Mouse (Mus musculus): Measurements from ENCODE around the gene Alyref2. TPM values are rescaled to one million over a fixed set of nuclear protein-coding genes. Genes with fewer than 3 reads are reported as not detected.

Alyref2 gene
- total and polyA plus RNA-seq, 2 experiments from 2014 or later: 13.4 to 20.8 TPM

DNA sequence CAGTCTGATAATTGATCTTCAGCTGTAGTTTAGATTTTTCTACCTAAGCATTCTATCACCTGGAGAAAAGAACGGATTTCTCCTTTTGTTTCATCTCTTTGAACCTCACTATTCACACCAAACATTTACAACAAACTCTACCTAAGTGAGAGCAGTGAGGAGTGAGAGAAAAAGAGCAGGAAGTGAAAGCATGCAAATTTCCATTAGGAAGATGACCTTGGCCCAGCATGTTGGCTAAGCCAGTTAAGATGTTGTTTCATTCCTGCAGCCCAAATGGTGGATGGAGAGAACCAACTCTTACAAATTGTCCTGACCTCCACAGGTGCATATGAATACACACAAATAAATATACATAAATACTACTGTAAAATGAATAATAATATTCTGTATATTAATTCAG is 37.4 kb downstream of the Alyref2 start:
- WGBS: 80% methylated on average over 1 of the region's 1 CpGs
- Histone ChIP-seq H3K36me3 (ENCODE audit: insufficient read depth) (no peaks in the 10 kb centered on the region), H3K4me3 (ENCODE audit: low read depth, low read length) (no peak overlapping the region), H3K27me3 (ENCODE audit: insufficient read depth, low read length) (no peaks in the 10 kb centered on the region), H3K9ac (no peak overlapping the region), H3K4me2 (ENCODE audit: low read depth) (no peak overlapping the region), H3K9me3 (ENCODE audit: low read length) (no peaks in the 10 kb centered on the region), H3K27ac (ENCODE audit: low read depth, low read length) (no peak overlapping the region), H3K4me1 (ENCODE audit: insufficient read depth) (no peaks in the 10 kb centered on the region)
- no peak for ATAC-seq
- no peak for DNase-seq
- TF ChIP-seq CTCF (IDR thresholded peaks at IDR 0.05; ENCODE audit: low read depth): no peak

DNA sequence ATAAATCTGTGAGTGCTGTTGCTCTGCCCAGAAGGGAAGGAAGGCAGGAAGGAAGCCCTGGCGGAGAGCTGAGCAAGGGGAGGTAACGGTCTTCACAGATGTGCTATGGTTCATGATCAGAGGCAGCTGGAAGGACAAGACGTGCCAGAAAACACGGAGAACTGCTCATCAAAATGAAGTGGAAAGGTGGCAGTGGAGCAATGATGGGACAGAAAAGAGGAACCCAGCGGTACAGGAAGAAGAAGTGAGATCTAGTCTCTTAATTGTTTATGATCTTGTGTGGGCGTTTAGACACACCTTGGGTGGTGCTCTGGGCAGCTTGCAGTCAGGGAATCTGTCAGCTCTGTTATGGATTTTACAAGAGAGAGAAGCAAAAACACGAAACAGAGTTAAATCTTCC is 48.0 kb downstream of the Alyref2 start:
- no peaks in the 10 kb centered on the region for H3K27me3 ChIP-seq (ENCODE audit: insufficient read depth, low read length)
- H3K4me1 ChIP-seq (ENCODE audit: insufficient read depth): no peaks in the 10 kb centered on the region
- no peak for TF ChIP-seq CTCF (IDR thresholded peaks at IDR 0.05; ENCODE audit: low read depth)
- ATAC-seq: no peak
- H3K27ac ChIP-seq (ENCODE audit: low read depth, low read length): no peak overlapping the region
- 90% methylated on average over 7 of the region's 7 CpGs for WGBS
- no peak overlapping the region for H3K4me3 ChIP-seq (ENCODE audit: low read depth, low read length)
- H3K4me2 ChIP-seq (ENCODE audit: low read depth): no peak overlapping the region
- H3K36me3 ChIP-seq (ENCODE audit: insufficient read depth): no peaks in the 10 kb centered on the region
- H3K9ac ChIP-seq: no peak overlapping the region
- no peaks in the 10 kb centered on the region for H3K9me3 ChIP-seq (ENCODE audit: low read length)
- no peak for DNase-seq

DNA sequence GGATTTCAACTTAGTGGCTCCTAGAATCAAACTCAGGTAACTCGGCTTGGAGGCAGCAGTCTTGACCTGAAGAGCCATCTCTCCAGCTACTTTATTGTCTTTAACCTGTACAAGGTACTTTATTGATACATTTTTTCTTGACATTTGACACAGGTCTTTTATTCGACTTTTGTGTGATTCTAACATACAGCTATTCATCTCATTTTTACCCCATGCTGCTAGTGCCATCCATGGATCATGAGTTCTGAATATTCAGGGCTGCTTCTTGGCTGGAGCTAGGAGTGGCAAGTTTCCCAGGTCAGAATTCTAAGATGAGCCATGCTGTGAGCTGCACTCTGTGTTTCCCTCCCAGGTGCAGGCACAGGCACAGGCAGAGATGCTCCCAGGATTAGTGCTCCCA is 49.0 kb downstream of the Alyref2 start:
- ATAC-seq: no peak
- DNase-seq: no peak
- no peaks in the 10 kb centered on the region for H3K27me3 ChIP-seq (ENCODE audit: insufficient read depth, low read length)
- no peaks in the 10 kb centered on the region for H3K9me3 ChIP-seq (ENCODE audit: low read length)
- no peak for TF ChIP-seq CTCF (IDR thresholded peaks at IDR 0.05; ENCODE audit: low read depth)
- no peaks in the 10 kb centered on the region for H3K36me3 ChIP-seq (ENCODE audit: insufficient read depth)
- H3K9ac ChIP-seq: no peak overlapping the region
- WGBS: 86% methylated on average over 2 of the region's 2 CpGs
- H3K4me1 ChIP-seq (ENCODE audit: insufficient read depth): no peaks in the 10 kb centered on the region
- no peak overlapping the region for H3K4me2 ChIP-seq (ENCODE audit: low read depth)
- no peak overlapping the region for H3K27ac ChIP-seq (ENCODE audit: low read depth, low read length)
- H3K4me3 ChIP-seq (ENCODE audit: low read depth, low read length): no peak overlapping the region

DNA sequence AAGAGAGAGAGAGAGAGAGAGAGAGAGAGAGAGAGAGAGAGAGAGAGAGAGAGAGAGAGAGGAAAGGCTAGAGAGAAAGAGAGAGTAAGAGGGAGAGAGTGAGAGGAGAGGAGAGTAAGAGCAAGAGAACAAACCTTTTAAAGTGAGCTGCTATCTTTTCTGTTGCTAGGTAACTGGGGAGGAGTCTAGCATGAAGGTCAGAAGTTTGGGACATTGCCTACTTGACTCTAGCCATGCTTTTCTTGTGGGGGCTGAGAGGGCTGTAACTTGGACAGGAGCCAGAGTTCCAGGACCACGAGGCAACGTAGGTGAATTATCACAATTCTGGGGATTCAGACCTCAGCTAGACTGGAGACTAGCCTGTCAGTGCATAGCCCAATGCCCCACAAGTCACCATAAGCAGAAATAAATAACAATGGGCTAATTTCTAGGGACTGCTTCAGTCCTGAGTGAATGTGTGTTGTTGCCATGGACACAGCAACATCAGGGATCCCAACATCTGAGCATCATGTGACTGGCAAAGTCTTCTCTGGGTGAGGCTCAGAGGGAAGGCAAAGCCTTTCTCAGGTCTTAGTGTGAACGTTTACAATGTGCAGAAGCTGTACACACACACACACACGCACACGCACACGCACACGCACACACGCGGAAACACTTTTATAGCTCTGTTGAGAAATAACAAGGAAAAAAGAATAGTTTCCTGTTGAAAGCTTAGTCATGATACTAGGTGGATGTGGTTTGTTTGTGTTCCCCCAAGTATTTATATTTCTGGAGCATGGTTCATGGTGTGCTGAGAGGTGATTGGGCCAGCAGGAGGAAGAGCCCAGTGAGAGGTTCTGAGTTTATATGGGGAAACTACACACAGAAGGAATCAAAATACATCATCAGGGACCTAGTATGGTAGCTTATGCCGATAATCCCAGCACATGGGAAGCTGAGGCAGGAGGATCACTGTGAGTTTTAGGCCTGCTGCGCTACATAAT is 50.4 kb downstream of the Alyref2 start:
- Histone ChIP-seq H3K9ac (no peak overlapping the region), H3K36me3 (ENCODE audit: insufficient read depth) (no peaks in the 10 kb centered on the region), H3K27ac (ENCODE audit: low read depth, low read length) (no peak overlapping the region), H3K4me2 (ENCODE audit: low read depth) (no peak overlapping the region), H3K4me3 (ENCODE audit: low read depth, low read length) (no peak overlapping the region), H3K27me3 (ENCODE audit: insufficient read depth, low read length) (no peaks in the 10 kb centered on the region), H3K4me1 (ENCODE audit: insufficient read depth) (no peaks in the 10 kb centered on the region), H3K9me3 (ENCODE audit: low read length) (no peaks in the 10 kb centered on the region)
- DNase-seq: peak; percentile 9
- 81% methylated on average over 11 of the region's 11 CpGs for WGBS
- no peak for TF ChIP-seq CTCF (IDR thresholded peaks at IDR 0.05; ENCODE audit: low read depth)
- peak; percentile 71 for ATAC-seq

Other genes starting within 250 kb of the Alyref2 start
- 75.1 and 99.3 TPM in 2 replicates for gene B4galt3, start 233.2 kb upstream of the Alyref2 start, total RNA-seq (2014; rRNA removed)
- gene B4galt3, start 233.2 kb upstream of the Alyref2 start, polyA plus RNA-seq (2015; fragmentation: Nextera tagmentation; extraction: Ambion mirVana): 104 and 115 TPM in 2 replicates
- gene Ppox, start 222.3 kb upstream of the Alyref2 start, total RNA-seq (2014; rRNA removed): 26.6 and 30.6 TPM in 2 replicates
- gene Ppox, start 222.3 kb upstream of the Alyref2 start, polyA plus RNA-seq (2015; fragmentation: Nextera tagmentation; extraction: Ambion mirVana): 21.1 and 23.3 TPM in 2 replicates
- 56.8 and 66.5 TPM in 2 replicates for gene Usp21, start 215.5 kb upstream of the Alyref2 start, total RNA-seq (2014; rRNA removed)
- gene Usp21, start 215.5 kb upstream of the Alyref2 start, polyA plus RNA-seq (2015; fragmentation: Nextera tagmentation; extraction: Ambion mirVana): 66.4 and 80.4 TPM in 2 replicates
- 96.6 and 123 TPM in 2 replicates for gene Ufc1, start 208.5 kb upstream of the Alyref2 start, total RNA-seq (2014; rRNA removed)
- 133 and 150 TPM in 2 replicates for gene Ufc1, start 208.5 kb upstream of the Alyref2 start, polyA plus RNA-seq (2015; fragmentation: Nextera tagmentation; extraction: Ambion mirVana)
- gene Dedd, start 174.3 kb upstream of the Alyref2 start, total RNA-seq (2014; rRNA removed): 22.5 and 31.1 TPM in 2 replicates
- 42.2 and 44.6 TPM in 2 replicates for gene Dedd, start 174.3 kb upstream of the Alyref2 start, polyA plus RNA-seq (2015; fragmentation: Nextera tagmentation; extraction: Ambion mirVana)
- 44.9 and 47.6 TPM in 2 replicates for gene Nit1, start 157.8 kb upstream of the Alyref2 start, total RNA-seq (2014; rRNA removed)
- gene Nit1, start 157.8 kb upstream of the Alyref2 start, polyA plus RNA-seq (2015; fragmentation: Nextera tagmentation; extraction: Ambion mirVana): 42.1 and 48.1 TPM in 2 replicates
- 18.2 and 27.0 TPM in 2 replicates for gene Pfdn2, start 157.8 kb upstream of the Alyref2 start, total RNA-seq (2014; rRNA removed)
- gene Pfdn2, start 157.8 kb upstream of the Alyref2 start, polyA plus RNA-seq (2015; fragmentation: Nextera tagmentation; extraction: Ambion mirVana): 143 and 146 TPM in 2 replicates
- 4.3 and 5.0 TPM in 2 replicates for gene Klhdc9, start 142.7 kb upstream of the Alyref2 start, total RNA-seq (2014; rRNA removed)
- 5.1 and 6.9 TPM in 2 replicates for gene Klhdc9, start 142.7 kb upstream of the Alyref2 start, polyA plus RNA-seq (2015; fragmentation: Nextera tagmentation; extraction: Ambion mirVana)
- 1.0 and 2.0 TPM in 2 replicates for gene Nectin4, start 133.4 kb upstream of the Alyref2 start, total RNA-seq (2014; rRNA removed)
- 1.3 and 1.8 TPM in 2 replicates for gene Nectin4, start 133.4 kb upstream of the Alyref2 start, polyA plus RNA-seq (2015; fragmentation: Nextera tagmentation; extraction: Ambion mirVana)
- gene Arhgap30, start 114.5 kb upstream of the Alyref2 start, total RNA-seq (2014; rRNA removed): 0.69 and 0.81 TPM in 2 replicates
- 0.53 and 0.65 TPM in 2 replicates for gene Arhgap30, start 114.5 kb upstream of the Alyref2 start, polyA plus RNA-seq (2015; fragmentation: Nextera tagmentation; extraction: Ambion mirVana)
- gene Usf1, start 92.2 kb upstream of the Alyref2 start, total RNA-seq (2014; rRNA removed): 168 and 183 TPM in 2 replicates
- 198 and 200 TPM in 2 replicates for gene Usf1, start 92.2 kb upstream of the Alyref2 start, polyA plus RNA-seq (2015; fragmentation: Nextera tagmentation; extraction: Ambion mirVana)
- 1.3 and 2.0 TPM in 2 replicates for gene Tstd1, start 84.6 kb upstream of the Alyref2 start, total RNA-seq (2014; rRNA removed)
- 1.9 and 3.1 TPM in 2 replicates for gene Tstd1, start 84.6 kb upstream of the Alyref2 start, polyA plus RNA-seq (2015; fragmentation: Nextera tagmentation; extraction: Ambion mirVana)
- 3.6 and 6.2 TPM in 2 replicates for gene F11r, start 65.9 kb upstream of the Alyref2 start, total RNA-seq (2014; rRNA removed)
- gene F11r, start 65.9 kb upstream of the Alyref2 start, polyA plus RNA-seq (2015; fragmentation: Nextera tagmentation; extraction: Ambion mirVana): 4.6 and 7.8 TPM in 2 replicates
- gene Itln1, start 31.8 kb downstream of the Alyref2 start, total RNA-seq (2014; rRNA removed): not detected in 2 replicates
- not detected in 2 replicates for gene Itln1, start 31.8 kb downstream of the Alyref2 start, polyA plus RNA-seq (2015; fragmentation: Nextera tagmentation; extraction: Ambion mirVana)
- not detected in 2 replicates for gene Cd244a, start 55.7 kb downstream of the Alyref2 start, total RNA-seq (2014; rRNA removed)
- not detected in 2 replicates for gene Cd244a, start 55.7 kb downstream of the Alyref2 start, polyA plus RNA-seq (2015; fragmentation: Nextera tagmentation; extraction: Ambion mirVana)
- gene Ly9, start 103.9 kb downstream of the Alyref2 start, total RNA-seq (2014; rRNA removed): 0.46 TPM in 1 of 2 replicates, not detected in the other
- gene Ly9, start 103.9 kb downstream of the Alyref2 start, polyA plus RNA-seq (2015; fragmentation: Nextera tagmentation; extraction: Ambion mirVana): 0.10 and 0.20 TPM in 2 replicates
- 0.05 TPM in 1 of 2 replicates, not detected in the other for gene Slamf7, start 149.6 kb downstream of the Alyref2 start, total RNA-seq (2014; rRNA removed)
- not detected in 2 replicates for gene Slamf7, start 149.6 kb downstream of the Alyref2 start, polyA plus RNA-seq (2015; fragmentation: Nextera tagmentation; extraction: Ambion mirVana)
- 0.69 and 1.3 TPM in 2 replicates for gene Cd48, start 178.5 kb downstream of the Alyref2 start, total RNA-seq (2014; rRNA removed)
- 1.0 and 1.1 TPM in 2 replicates for gene Cd48, start 178.5 kb downstream of the Alyref2 start, polyA plus RNA-seq (2015; fragmentation: Nextera tagmentation; extraction: Ambion mirVana)

Data from forebrain, postnatal 0 days (tissue).